Mouse (Mus musculus) hindlimb bud, embryonic 11.5 days (tissue): ENCODE results near the gene Anapc13.

ENCODE experiments used
- DNase-seq: peaks from one replicate; pipeline ENCODE4 v3.0.0-alpha.2; 2012; ENCODE audit warnings: low read depth, low spot score; ENCODE audit errors: extremely low spot score

Gene Anapc13

GRCm38 (mm10) chr9:102629052-102629451 is 3.0 kb downstream of the Anapc13 start:
- DNase-seq: no peak

DNA sequence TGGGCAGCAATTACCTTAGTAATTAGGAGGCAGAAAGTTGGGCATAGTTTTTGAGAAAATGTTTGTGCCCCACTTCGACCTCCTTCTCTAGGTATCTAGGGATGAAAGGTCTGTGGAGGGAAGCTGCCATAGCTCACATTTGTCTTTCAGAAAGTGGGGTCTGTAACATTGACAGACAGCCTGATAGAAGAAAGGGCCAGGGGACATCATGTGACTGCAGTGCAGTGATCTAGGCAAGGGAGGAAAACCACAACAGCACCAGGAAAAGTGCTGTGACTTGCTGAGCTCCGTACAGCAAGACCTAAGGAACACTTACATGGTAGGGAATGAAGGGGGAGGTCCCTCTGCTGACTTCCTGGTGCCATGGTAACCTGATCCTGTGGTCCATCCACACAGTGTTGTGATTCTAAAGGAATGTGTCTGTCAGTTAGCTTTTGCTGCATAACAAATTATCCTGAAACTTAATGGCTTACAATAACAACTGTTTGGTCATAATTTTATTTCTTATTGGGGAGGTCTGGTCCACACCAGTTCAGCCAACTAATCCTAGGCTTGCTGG is 5.6 kb downstream of the Anapc13 start:
- no peak for DNase-seq

- DNase-seq: no peak
These were observed 6.1 kb downstream of the Anapc13 start for GRCm38 (mm10) chr9:102632173-102632572.

GRCm38 (mm10) chr9:102632923-102633537 is 6.9 kb downstream of the Anapc13 start:
- peak; percentile 74 for DNase-seq

DNA sequence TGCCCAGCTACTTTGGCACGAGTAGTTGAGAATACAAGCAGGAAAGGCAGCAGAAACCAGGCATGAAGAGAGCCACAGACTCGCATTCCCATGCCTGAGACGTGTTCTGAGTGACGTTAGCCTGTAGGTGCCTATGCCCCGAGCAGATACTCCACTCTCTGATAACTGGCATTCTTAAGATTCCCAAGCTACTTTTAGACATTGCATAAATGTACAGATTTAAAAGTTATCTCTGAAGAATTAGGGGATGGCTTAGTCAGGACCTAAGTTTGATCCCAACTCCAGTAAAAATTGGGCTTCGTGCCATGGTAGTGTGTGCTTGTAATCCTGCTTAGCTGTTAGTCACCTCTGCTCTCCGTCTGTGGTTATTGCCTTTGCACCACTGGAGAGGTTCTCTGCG is 8.4 kb downstream of the Anapc13 start:
- DNase-seq: no peak

DNA sequence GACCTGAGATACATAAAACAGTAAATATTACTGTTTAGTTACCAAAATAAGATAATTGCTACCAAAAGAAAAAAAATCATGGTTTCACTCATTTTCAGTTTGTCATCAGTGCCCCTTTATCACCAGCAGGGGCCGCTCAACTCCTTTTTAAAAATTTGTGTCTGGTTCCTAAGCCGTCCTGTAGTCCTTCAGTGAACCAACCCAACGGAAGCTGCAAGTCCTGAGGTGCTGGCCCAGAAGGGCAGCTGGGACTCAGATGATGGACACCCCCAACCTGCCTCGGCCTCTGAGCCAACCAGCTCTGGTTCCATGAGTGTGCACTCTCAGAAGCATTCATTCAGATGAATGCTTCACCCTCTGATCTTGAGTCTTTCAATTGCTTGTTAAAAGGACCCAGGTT is 10.5 kb downstream of the Anapc13 start:
- no peak for DNase-seq

GRCm38 (mm10) chr9:102637115-102637514 is 11.0 kb downstream of the Anapc13 start:
- no peak for DNase-seq

GRCm38 (mm10) chr9:102638963-102639362 is 12.9 kb downstream of the Anapc13 start:
- no peak for DNase-seq

- DNase-seq: no peak
These were observed 13.4 kb downstream of the Anapc13 start for GRCm38 (mm10) chr9:102639510-102639909.

GRCm38 (mm10) chr9:102641531-102641930 is 15.4 kb downstream of the Anapc13 start:
- DNase-seq: no peak

- no peak for DNase-seq
These were observed 17.0 kb downstream of the Anapc13 start for GRCm38 (mm10) chr9:102643071-102643485.

DNA sequence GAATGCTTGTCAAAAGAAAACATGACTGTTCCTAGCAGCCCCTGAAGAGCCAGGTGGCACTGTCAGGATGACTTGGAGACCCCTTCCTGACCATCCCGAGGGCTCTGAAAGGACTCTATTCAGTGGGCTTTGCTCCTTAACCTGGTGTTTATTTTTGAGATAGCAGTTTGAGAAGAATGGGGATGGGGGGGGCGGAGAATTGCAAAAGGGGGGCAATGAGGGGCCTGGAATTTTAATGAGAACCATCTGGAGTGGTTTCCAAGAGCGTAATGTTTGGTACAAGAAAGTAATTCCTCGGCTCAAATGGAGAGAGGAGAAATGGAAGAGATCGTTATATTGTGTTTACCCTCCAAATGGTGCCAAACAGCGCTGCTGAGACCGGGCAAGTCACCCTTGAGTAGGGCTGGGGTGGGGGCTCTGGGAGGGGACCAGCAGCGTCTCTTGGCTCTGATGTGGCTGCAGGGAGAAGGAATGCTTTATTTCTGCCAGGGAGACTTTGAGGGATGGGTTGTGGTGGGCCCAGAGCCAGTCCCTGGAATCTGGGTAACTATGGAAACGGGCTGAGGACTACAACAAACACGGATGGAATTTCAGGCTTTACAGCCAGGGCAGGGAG is 17.5 kb downstream of the Anapc13 start:
- no peak for DNase-seq

DNA sequence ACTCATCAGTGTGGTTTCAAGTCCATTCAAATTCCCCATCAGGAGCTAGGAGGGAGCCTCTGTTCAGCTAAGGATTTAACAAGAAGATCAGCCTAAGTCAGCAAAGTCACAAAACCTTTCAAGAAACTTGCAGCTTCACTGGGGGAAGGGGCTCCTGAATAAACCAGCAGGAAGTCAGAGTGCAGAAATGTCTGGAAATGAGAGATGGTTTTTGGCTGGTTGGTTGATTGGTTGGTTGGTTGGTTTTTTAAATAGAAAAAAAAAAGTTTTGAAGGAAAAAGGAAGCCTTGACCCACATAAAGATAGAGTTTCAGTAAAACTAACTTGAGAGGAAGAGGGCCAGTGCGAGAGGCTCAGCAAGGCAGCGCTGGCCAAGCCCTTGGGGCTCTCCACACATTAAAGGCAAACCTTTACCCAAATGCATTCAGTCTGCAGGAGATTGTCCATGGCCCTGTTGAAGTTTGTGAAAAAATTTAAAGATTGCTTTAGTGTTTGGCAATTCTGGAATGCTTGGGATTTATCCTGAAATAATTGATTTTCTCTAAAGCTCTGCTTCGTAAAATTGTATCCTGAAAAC is 19.1 kb downstream of the Anapc13 start:
- no peak for DNase-seq

GRCm38 (mm10) chr9:102647010-102647409 is 20.9 kb downstream of the Anapc13 start:
- no peak for DNase-seq

DNA sequence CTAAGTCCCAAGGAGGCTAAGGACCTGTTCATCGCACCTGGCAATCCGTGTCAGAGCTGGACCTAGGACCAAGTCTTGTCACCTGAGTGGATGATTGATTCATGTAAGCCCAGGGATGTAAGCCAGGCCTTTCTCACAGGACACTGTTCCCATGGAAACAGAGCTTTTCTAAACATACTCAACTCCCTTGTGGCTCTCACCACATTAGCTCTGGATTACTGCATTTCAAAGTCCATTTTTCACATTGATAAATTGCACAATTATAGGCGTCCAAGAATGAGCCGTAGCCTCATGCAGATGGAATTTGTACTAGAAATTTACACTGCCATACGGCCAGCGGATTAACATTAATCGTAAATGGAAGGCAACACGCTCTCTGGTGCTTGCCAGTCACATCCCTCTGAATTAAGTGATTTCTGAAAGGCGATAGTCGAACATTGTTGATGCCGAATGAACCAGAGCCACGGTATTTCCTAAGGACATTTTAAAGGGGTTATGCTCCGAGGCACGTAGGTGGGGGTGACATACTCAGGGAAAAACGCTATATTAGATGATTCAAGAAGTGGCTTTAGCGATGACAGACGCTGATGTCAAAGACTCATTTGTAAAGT is 23.9 kb downstream of the Anapc13 start:
- no peak for DNase-seq

DNA sequence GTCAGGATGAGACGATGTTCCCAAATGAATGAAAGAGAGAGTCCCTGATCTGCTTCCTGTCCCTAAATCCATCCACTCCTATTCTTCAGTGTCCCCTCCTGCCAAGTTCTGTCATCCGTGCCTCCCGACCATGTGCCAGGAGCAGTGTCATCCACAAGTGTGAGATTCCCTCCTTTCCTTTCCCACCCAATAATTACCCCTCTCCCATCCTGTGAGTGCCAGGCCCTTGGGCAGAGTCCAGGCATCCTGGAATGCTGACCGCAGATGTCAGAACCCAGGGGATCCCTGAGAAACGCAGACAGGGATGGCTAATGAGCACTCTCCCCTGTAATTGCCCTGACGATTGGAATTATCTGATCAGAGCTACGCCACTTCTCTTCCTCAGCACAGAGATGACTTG is 24.5 kb downstream of the Anapc13 start:
- DNase-seq: no peak

GRCm38 (mm10) chr9:102651199-102651720 is 25.2 kb downstream of the Anapc13 start:
- DNase-seq: no peak

GRCm38 (mm10) chr9:102656355-102657095 is 30.4 kb downstream of the Anapc13 start:
- no peak for DNase-seq

DNA sequence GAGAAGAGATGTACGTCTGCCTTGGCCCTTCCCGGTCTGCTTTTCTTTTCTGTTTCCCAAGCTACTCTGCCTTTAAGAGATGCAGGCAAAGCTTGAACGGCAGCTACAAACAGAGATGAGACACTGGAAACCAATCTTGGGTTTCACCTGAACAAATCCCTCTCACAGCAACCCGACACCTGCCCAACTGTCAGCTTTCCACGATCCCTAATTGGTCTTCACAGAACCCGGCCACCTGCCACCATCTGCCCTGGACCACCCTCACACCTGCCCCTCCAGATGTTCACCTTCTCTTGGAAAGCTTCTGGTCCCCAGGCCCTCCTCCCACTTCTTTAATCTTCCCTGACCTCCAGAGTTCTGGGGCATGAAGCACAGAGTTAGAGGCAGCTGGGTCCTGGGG is 42.0 kb downstream of the Anapc13 start:
- no peak for DNase-seq

DNA sequence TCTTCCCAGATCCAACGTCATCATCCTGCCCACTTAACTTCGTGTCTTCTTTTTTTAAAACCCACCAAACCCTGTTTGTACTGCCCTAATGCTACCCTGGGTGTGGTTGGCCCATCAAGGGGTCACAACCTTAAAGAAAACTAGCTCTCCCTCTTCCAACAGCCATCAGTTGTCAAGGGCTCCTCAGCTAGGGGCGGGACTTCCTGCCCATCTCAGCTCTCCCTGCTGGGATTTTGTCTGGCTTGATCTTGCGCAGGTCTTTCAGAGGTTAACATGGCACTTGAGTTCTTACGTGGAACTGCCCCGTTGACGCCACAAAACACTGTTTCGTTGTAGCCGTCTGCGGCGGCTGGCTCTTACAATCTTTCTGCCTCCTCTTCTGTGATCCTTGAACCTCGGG is 42.8 kb downstream of the Anapc13 start:
- no peak for DNase-seq

DNA sequence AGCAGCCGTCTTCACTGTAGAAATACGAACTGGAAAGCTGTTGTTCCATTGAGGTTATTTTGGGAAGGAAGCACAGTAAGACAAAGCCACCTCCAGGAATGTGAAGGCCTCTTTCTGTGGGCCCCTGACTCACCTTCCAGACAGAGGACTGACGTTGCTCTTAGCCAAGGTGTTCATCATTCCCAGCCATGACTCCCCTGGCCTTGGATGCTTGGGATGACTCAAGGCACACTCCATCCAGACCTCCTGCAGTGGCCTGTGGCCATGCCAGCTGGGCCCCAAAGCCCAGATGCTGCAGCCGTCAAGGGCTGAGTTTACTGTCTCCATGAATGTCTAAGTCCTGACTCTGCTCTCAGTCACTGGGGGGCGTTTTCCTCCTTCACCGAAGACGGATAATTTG is 47.3 kb downstream of the Anapc13 start:
- no peak for DNase-seq
